Mouse (Mus musculus) heart, adult 2 months (tissue): ENCODE data around the gene Camta1. TPM values are rescaled to one million over a fixed set of nuclear protein-coding genes. Genes with fewer than 3 reads are reported as not detected.
A peak's percentile ranks its signal among the peaks of the same experiment; 100 is the strongest.

Experiments used
- DNase-seq, 2 experiments: peaks; one replicate each; pipeline ENCODE4 v3.0.0; 2021
- H3K27ac ChIP-seq: fragments of 200-600 bp; 2 replicates; pipeline ENCODE4 v1.8.1; 2022
- H3K27me3 ChIP-seq: fragments of 200-500 bp; 2 replicates; pipeline ENCODE4 v1.6.1; 2012; ENCODE audit warnings: mild to moderate bottlenecking, low read length, inconsistent platforms, mixed read lengths; ENCODE audit not compliant: control insufficient read depth, insufficient read depth
- H3K36me3 ChIP-seq: fragments of 200-500 bp; 2 replicates; pipeline ENCODE4 v1.6.1; 2012; ENCODE audit warnings: low read length, inconsistent platforms; ENCODE audit not compliant: control insufficient read depth, insufficient read depth
- H3K4me1 ChIP-seq: fragments of 200-500 bp; 2 replicates; pipeline ENCODE4 v1.6.1; 2011; ENCODE audit warnings: low read length; ENCODE audit not compliant: control insufficient read depth, insufficient read depth
- H3K4me3 ChIP-seq: fragments of 200-600 bp; 2 replicates; pipeline ENCODE4 v1.8.1; 2022
- H3K79me2 ChIP-seq: fragments of 200-500 bp; replicated peaks from 2 replicates; pipeline ENCODE4 v1.6.1; 2012; ENCODE audit warnings: mild to moderate bottlenecking, inconsistent platforms, low read length, moderate library complexity, mixed read lengths; ENCODE audit not compliant: control insufficient read depth, insufficient read depth
- H3K9ac ChIP-seq: fragments of 200-500 bp; 2 replicates; pipeline ENCODE4 v1.6.1; 2012; ENCODE audit warnings: low read depth, mild to moderate bottlenecking, control low read depth, inconsistent platforms, low read length, mixed read lengths
- CTCF ChIP-seq: fragments of 200-600 bp; IDR thresholded peaks from 2 replicates; pipeline ENCODE4 v1.8.1; 2022; ENCODE audit warnings: antibody characterized with exemption, mild to moderate bottlenecking, moderate library complexity
- EP300 ChIP-seq: fragments of 200-500 bp; IDR thresholded peaks from 2 replicates; pipeline ENCODE4 v1.6.1; 2011; ENCODE audit warnings: low read depth, low read length, control low read depth; ENCODE audit not compliant: insufficient read depth
- POLR2A ChIP-seq: fragments of 200-500 bp; IDR thresholded peaks from 2 replicates; pipeline ENCODE4 v1.6.1; 2011; ENCODE audit warnings: mild to moderate bottlenecking, low read depth, low read length, control low read depth; ENCODE audit not compliant: insufficient read depth
- WGBS: fragments of 180-500 bp; shearing (Covaris S2); methylation state at CpG from one replicate; pipeline ENCODE4 v1.1.7; 2018; 5-methylcytosine and 5-hydroxymethylcytosine counted together
- intact Hi-C: fragments of 180-260 bp; cut with DNase I; formaldehyde crosslinking; loops from one replicate; pipeline ENCODE4 v1.15.1; 2025
- polyA plus RNA-seq: library from polyadenylated mRNA; depleted of rRNA; stranded (reverse); fragments of >200 nt; gene quantifications from 2 replicates; pipeline ENCODE4 v1.2.3, GENCODE M21; 2012
- total RNA-seq, 2 experiments: library from RNA; stranded (reverse); gene quantifications; 2 replicates each; pipeline ENCODE4 v1.2.3; 2021

Gene Camta1
- total and polyA plus RNA-seq, 3 experiments, result 39.4 to 234 (median 208) TPM

DNA sequence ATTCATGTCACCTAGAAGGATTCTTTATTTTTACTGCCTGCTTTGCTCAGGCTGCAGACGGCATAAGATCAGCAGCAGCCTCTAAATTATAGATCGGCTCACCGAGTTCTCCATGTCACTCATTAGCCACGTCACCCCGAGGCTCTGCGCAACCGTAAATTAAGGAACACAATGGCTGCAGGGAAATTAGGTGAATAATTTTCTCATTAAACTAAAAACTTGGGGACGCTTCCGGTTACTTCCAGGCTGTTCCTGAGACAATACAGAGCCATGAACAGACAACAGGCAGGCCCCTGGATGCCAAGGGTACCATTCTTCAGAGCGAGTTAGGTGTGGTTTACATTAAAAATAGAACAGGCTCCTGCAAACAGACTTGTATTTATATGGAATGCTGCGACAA lies 472.3 kb downstream of the Camta1 start:
- intact Hi-C loops, result no loop called here
- no peak for DNase-seq
- Histone ChIP-seq H3K9ac (no peak overlapping the region), H3K27ac (no peak overlapping the region), H3K79me2 (no peaks in the 10 kb centered on the region), H3K4me3 (no peak overlapping the region), H3K27me3 (no peaks in the 10 kb centered on the region), H3K36me3 (no peaks in the 10 kb centered on the region), H3K4me1 (no peaks in the 10 kb centered on the region; the same call in 1 of the 2 replicates)
- TF ChIP-seq CTCF (no peak), EP300 (no peak), POLR2A (no peak)
- 82% methylated on average over 11 of the region's 11 CpGs for WGBS

DNA sequence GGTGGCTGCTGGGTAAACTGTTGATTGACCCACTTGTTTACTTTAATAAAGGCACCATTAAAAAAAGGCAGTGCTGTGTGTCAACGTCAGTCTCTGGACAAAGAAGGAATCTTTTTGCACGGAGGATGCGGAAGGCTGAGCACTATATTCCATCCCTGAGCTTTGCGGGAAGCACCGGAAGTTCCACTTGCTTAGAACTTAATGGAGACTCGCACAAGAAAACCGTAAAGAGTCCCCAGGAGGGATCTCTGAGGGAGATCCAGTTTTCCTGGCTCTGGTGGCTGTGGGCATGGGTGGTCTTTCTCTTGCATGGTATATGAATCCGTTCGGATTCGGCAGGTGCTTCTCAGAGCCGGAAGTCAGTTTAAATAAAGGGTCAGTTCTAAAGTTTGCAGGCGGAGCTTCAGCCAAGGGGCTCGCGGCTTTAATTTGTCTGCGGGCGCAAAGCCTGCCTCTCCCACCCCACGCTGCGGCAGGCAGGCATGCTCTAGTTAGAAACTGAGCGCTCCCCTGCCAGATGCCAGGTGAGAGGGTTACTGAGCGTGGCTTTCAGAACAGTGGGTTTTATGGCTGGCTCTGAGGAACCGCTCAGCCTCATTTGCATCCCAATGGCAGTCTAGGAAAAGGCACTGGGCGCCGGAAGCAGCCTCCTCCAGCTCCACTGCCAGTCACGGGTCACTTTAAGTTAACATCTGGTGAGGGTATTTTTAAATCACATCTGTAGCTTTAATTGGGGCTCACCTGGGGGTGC lies 474.8 kb downstream of the Camta1 start:
- TF ChIP-seq EP300 (no peak), CTCF (no peak), POLR2A (no peak)
- Histone ChIP-seq H3K27me3 (no peaks in the 10 kb centered on the region), H3K79me2 (no peaks in the 10 kb centered on the region), H3K9ac (no peak overlapping the region), H3K4me1 (no peaks in the 10 kb centered on the region; the same call in 1 of the 2 replicates), H3K36me3 (no peaks in the 10 kb centered on the region), H3K27ac (no peak overlapping the region), H3K4me3 (peak overlapping the region; percentile 16; the same call in 1 of the 2 replicates)
- no peak for DNase-seq
- intact Hi-C loops, result no loop called here
- WGBS, result 2% methylated on average over 24 of the region's 24 CpGs

DNA sequence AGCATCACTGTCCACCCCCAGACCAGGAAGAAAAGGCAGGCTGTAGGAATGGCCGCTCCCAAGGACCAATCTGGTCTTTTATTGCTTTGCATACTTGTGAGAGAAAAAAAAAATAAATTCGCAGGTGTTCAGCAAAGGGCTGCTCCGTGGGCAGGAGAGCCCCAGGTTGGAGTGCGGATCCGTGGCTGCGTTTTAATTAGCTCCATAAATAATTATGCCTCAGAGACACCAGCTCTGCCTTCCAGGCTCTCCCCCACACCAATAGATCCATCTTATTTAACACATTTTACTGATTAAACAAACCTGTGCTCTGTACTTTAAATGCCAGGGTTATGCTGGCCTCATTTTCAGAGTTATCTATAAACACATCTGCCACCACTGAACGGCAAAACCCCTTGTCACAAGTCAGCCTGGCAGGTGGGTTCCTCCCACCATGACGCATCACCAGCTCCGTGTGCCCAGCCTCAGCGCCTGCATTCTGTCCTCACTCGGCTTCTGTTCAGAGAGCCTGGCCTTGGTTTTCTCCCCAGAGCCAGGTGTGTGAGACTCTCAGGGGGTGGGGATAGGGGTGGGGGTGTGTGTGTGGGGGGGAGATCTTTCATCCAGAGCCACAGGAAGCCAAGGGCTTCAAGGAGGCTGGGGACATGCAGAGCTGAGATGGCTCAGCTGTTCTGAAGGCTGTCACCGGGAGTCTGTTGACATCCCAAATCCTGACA lies 475.5 kb downstream of the Camta1 start:
- DNase-seq, result no peak
- Histone ChIP-seq H3K4me1 (no peaks in the 10 kb centered on the region; the same call in 1 of the 2 replicates), H3K79me2 (no peaks in the 10 kb centered on the region), H3K36me3 (no peaks in the 10 kb centered on the region), H3K27ac (no peak overlapping the region), H3K27me3 (no peaks in the 10 kb centered on the region), H3K9ac (no peak overlapping the region), H3K4me3 (no peak overlapping the region)
- WGBS, result 27% methylated on average over 12 of the region's 12 CpGs
- TF ChIP-seq POLR2A, result no peak
- TF ChIP-seq EP300, result no peak
- no peak for TF ChIP-seq CTCF
- intact Hi-C loops, result no loop called here

DNA sequence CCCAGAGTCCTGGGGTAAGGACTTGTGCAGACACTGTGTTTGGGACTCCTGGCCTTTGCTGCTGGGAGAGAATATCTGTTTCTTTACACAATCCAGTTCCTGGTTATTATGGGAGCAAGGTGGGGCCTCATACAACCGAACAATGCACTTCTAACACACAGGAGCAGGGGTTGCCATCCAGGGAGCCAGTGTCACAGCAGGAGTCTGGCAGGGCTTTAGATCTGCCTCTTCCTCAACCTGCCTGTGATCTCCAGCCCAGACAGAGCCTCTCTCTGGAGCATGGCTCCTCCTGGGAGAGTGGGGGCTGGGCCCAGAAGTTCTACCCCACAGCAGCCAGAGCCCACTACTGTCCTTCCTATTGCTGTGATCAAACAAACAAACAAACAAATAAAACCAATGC lies 483.9 kb downstream of the Camta1 start:
- no peak for TF ChIP-seq POLR2A
- Histone ChIP-seq H3K4me3 (no peak overlapping the region), H3K9ac (no peak overlapping the region), H3K79me2 (no peaks in the 10 kb centered on the region), H3K36me3 (no peaks in the 10 kb centered on the region), H3K27me3 (no peaks in the 10 kb centered on the region), H3K4me1 (no peaks in the 10 kb centered on the region), H3K27ac (no peak overlapping the region)
- intact Hi-C loops, result no loop called here
- no peak for DNase-seq
- 60% methylated on average over 1 of the region's 1 CpGs for WGBS

DNA sequence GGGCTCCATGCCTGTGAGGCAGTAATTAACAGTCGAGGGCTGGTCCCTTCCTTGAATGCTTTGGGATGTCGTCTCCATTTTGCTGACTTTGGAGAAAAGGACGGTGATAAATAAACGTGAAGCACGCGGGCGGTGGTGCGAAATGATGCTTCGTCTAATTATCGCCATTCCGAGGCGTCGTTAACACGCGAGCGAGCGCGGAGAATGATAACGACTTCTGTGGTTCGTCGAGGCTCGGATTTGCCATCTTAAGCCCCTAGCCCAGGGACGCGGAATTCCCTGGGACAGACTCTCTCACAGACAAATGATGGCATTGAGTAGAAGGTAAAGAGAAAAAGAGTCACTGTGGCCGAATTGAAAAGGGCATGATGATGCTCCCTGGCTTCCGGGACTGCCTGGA lies 485.4 kb downstream of the Camta1 start:
- TF ChIP-seq EP300, result no peak
- TF ChIP-seq POLR2A, result no peak
- TF ChIP-seq CTCF, result no peak
- intact Hi-C loops, result no loop called here
- Histone ChIP-seq H3K9ac (no peak overlapping the region), H3K27ac (no peak overlapping the region), H3K79me2 (no peaks in the 10 kb centered on the region), H3K4me3 (no peak overlapping the region), H3K27me3 (no peaks in the 10 kb centered on the region), H3K36me3 (no peaks in the 10 kb centered on the region), H3K4me1 (no peaks in the 10 kb centered on the region)
- 87% methylated on average over 26 of the region's 26 CpGs for WGBS
- no peak for DNase-seq

DNA sequence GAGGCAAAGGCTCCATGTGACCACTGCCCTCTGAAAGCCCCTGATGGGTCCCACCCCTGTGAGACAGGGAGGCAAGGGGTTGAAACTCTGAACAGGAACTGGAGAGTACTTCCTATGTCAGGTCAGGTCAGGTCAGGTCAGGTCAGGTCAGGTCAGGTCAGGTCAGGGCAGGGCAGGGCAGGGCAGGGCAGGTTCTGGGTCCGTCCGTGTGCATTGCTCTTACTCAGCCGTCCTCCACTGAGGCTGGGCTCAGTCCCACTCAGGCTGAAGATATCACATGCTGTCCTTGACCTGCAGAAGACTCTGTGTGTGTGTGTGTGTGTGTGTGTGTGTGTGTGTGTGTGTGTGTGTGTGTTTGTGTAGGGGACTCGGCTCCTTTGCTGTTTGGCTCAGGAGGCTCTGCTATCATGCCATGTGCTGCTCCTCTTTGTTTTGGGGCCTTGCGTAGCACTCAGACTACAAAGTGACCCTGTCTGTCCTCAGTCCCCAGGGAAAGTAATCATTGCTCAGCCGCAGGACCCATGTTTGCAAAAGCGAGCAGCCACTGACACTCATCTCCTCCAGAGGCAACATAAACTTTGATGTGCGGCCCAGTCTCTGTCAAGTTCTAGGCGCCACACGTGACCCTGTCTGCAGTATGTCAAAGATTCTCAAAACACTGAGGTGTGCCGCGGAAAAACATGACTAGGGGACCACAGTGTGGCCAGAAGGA lies 488.7 kb downstream of the Camta1 start:
- Histone ChIP-seq H3K27ac (no peak overlapping the region), H3K36me3 (no peaks in the 10 kb centered on the region), H3K9ac (no peak overlapping the region), H3K4me3 (no peak overlapping the region), H3K79me2 (no peaks in the 10 kb centered on the region), H3K4me1 (no peaks in the 10 kb centered on the region), H3K27me3 (no peaks in the 10 kb centered on the region)
- 74% methylated on average over 12 of the region's 12 CpGs for WGBS
- intact Hi-C loops, result no loop called here
- no peak for DNase-seq
- no peak for TF ChIP-seq EP300
- TF ChIP-seq POLR2A, result no peak
- no peak for TF ChIP-seq CTCF
